23 mouse cellular contexts compared by ENCODE assay signal in genomic region chr6:127823718-127824117, GRCm38 (mm10). TPM values are rescaled to one million over a fixed set of nuclear protein-coding genes. Genes with fewer than 3 reads are reported as not detected.
DNase-seq lines count a peak whose midpoint lies in the region; ATAC-seq and TF ChIP-seq lines count a peak whose summit lies in the region.
"Had no signal": no experiment of that assay in that cellular context is flagged by ENCODE, and none has a peak within 500 bp of the region (broad histone marks: within the 10 kb centered on the region; RNA-seq: fewer than 3 reads in every experiment).

No protein-coding gene starts in this region.

- no peak for DNase-seq in urinary bladder, adult 2 months (ENCODE audit: low spot score)
- no peak for DNase-seq in embryo, embryonic 9.5 days (ENCODE audit: extremely low spot score)
- no peak for DNase-seq in thymus, adult 2 months
- DNase-seq: adrenal gland, postnatal 14 days; B cell, adult 2 months; cerebellum, adult 11-12 months; cerebellum, adult 9-10 months; cerebellum, postnatal 25 days; gastrocnemius, postnatal 25 days; heart, postnatal 4 days had no signal

- ATAC-seq in intestine, embryonic 16.5 days = 0 out of 2 replicates have a peak, but pooled peaks have one; percentile 23
- no peak for ATAC-seq in intestine, embryonic 15.5 days
- peak; percentile 65 for ATAC-seq in liver, embryonic 15.5 days (ENCODE audit: insufficient read depth)
- peak; percentile 25; the same call in 1 of the 2 replicates for ATAC-seq in stomach, embryonic 16.5 days (ENCODE audit: insufficient read depth, low FRiP score)
- ATAC-seq: CD4-positive, CD25-positive, alpha-beta regulatory T cell, adult 4 months; forebrain, embryonic 16.5 days; hindbrain, embryonic 16.5 days had no signal

- TF ChIP-seq CTCF in thymus, adult 2 months (IDR thresholded peaks at IDR 0.05; ENCODE audit: borderline replicate concordance, control insufficient read depth, extremely low read depth, insufficient read depth, low read length, poor library complexity) = no peak

- H3K4me3 ChIP-seq in intestine, embryonic 16.5 days (ENCODE audit: low read length) = no peak overlapping the region
- H3K4me3 ChIP-seq in intestine, embryonic 15.5 days (replicated peaks) = no peak overlapping the region
- H3K4me3 ChIP-seq in liver, embryonic 15.5 days (replicated peaks) = no peak overlapping the region
- no peak overlapping the region for H3K4me3 ChIP-seq in stomach, embryonic 16.5 days (replicated peaks; ENCODE audit: low read length)
- no peak overlapping the region for H3K4me3 ChIP-seq in thymus, adult 2 months (ENCODE audit: control insufficient read depth, insufficient read depth, low read length)
- H3K4me3 ChIP-seq: embryonic facial prominence, embryonic 13.5 days; forebrain, embryonic 12.5 days; heart, embryonic 13.5 days; hindbrain, embryonic 12.5 days had no signal

- no peaks in the 10 kb centered on the region for H3K4me1 ChIP-seq in intestine, embryonic 16.5 days (ENCODE audit: control insufficient read depth, insufficient read depth, low read length)
- no peaks in the 10 kb centered on the region for H3K4me1 ChIP-seq in intestine, embryonic 15.5 days (replicated peaks)
- H3K4me1 ChIP-seq in liver, embryonic 15.5 days (replicated peaks) = no peaks in the 10 kb centered on the region
- H3K4me1 ChIP-seq in stomach, embryonic 16.5 days (ENCODE audit: control insufficient read depth, insufficient read depth, low read length) = no peaks in the 10 kb centered on the region
- no peaks in the 10 kb centered on the region for H3K4me1 ChIP-seq in thymus, adult 2 months (replicated peaks; ENCODE audit: control insufficient read depth, insufficient read depth, low read length)
- H3K4me1 ChIP-seq: embryonic facial prominence, embryonic 13.5 days; heart, embryonic 13.5 days had no signal

- no peaks in the 10 kb centered on the region for H3K9me3 ChIP-seq in intestine, embryonic 16.5 days (ENCODE audit: control insufficient read depth, low read length)
- no peaks in the 10 kb centered on the region for H3K9me3 ChIP-seq in intestine, embryonic 15.5 days
- H3K9me3 ChIP-seq in liver, embryonic 15.5 days (replicated peaks) = no peaks in the 10 kb centered on the region
- H3K9me3 ChIP-seq in stomach, embryonic 16.5 days (replicated peaks; ENCODE audit: control insufficient read depth, low read length) = no peaks in the 10 kb centered on the region
- H3K9me3 ChIP-seq: embryonic facial prominence, embryonic 13.5 days; forebrain, embryonic 12.5 days; heart, embryonic 13.5 days; hindbrain, embryonic 12.5 days had no signal

- H3K27me3 ChIP-seq in intestine, embryonic 16.5 days (replicated peaks; ENCODE audit: control insufficient read depth, insufficient read depth, low read length) = no peaks in the 10 kb centered on the region
- H3K27me3 ChIP-seq in intestine, embryonic 15.5 days (replicated peaks) = no peaks in the 10 kb centered on the region
- H3K27me3 ChIP-seq in liver, embryonic 15.5 days = no peaks in the 10 kb centered on the region
- H3K27me3 ChIP-seq in stomach, embryonic 16.5 days (ENCODE audit: control insufficient read depth, insufficient read depth, low read length) = no peaks in the 10 kb centered on the region
- H3K27me3 ChIP-seq in thymus, adult 2 months (ENCODE audit: control insufficient read depth, insufficient read depth, low read length) = no peaks in the 10 kb centered on the region
- H3K27me3 ChIP-seq: embryonic facial prominence, embryonic 13.5 days; heart, embryonic 13.5 days; hindbrain, embryonic 12.5 days had no signal

- no peaks in the 10 kb centered on the region for H3K36me3 ChIP-seq in intestine, embryonic 16.5 days (ENCODE audit: control insufficient read depth, insufficient read depth, low read length)
- H3K36me3 ChIP-seq in intestine, embryonic 15.5 days = no peaks in the 10 kb centered on the region
- H3K36me3 ChIP-seq in liver, embryonic 15.5 days (replicated peaks) = no peaks in the 10 kb centered on the region
- H3K36me3 ChIP-seq in stomach, embryonic 16.5 days (ENCODE audit: control insufficient read depth, insufficient read depth, low read length) = no peaks in the 10 kb centered on the region
- no peaks in the 10 kb centered on the region for H3K36me3 ChIP-seq in thymus, adult 2 months (ENCODE audit: control insufficient read depth, insufficient read depth, low read length)
- H3K36me3 ChIP-seq: embryonic facial prominence, embryonic 13.5 days; forebrain, embryonic 12.5 days; G1E; heart, embryonic 13.5 days; hindbrain, embryonic 12.5 days had no signal

- H3K4me2 ChIP-seq in intestine, embryonic 16.5 days (ENCODE audit: low read depth, low read length) = no peak overlapping the region
- no peak overlapping the region for H3K4me2 ChIP-seq in intestine, embryonic 15.5 days (replicated peaks)
- no peak overlapping the region for H3K4me2 ChIP-seq in liver, embryonic 15.5 days
- H3K4me2 ChIP-seq in stomach, embryonic 16.5 days (ENCODE audit: low read depth, low read length) = no peak overlapping the region
- H3K4me2 ChIP-seq: embryonic facial prominence, embryonic 13.5 days; forebrain, embryonic 12.5 days; heart, embryonic 13.5 days; hindbrain, embryonic 12.5 days had no signal

- no peak overlapping the region for H3K27ac ChIP-seq in intestine, embryonic 16.5 days (ENCODE audit: low read length)
- no peak overlapping the region for H3K27ac ChIP-seq in intestine, embryonic 15.5 days
- H3K27ac ChIP-seq in liver, embryonic 15.5 days (replicated peaks) = no peak overlapping the region
- H3K27ac ChIP-seq in stomach, embryonic 16.5 days (ENCODE audit: low read length) = no peak overlapping the region
- H3K27ac ChIP-seq in thymus, adult 2 months (ENCODE audit: control insufficient read depth, insufficient read depth, low read length) = no peak overlapping the region
- H3K27ac ChIP-seq: embryonic facial prominence, embryonic 13.5 days; forebrain, embryonic 12.5 days; heart, embryonic 13.5 days; hindbrain, embryonic 12.5 days had no signal

- TF ChIP-seq POLR2A in thymus, adult 2 months (IDR thresholded peaks at IDR 0.05; ENCODE audit: control insufficient read depth, extremely low read depth, insufficient read depth, low read length, poor library complexity) = no peak

- H3K9ac ChIP-seq in intestine, embryonic 16.5 days (ENCODE audit: low read depth, low read length) = no peak overlapping the region
- H3K9ac ChIP-seq in intestine, embryonic 15.5 days = no peak overlapping the region
- H3K9ac ChIP-seq in liver, embryonic 15.5 days = no peak overlapping the region
- H3K9ac ChIP-seq in stomach, embryonic 16.5 days (ENCODE audit: low read length) = no peak overlapping the region
- H3K9ac ChIP-seq: embryonic facial prominence, embryonic 13.5 days; forebrain, embryonic 12.5 days; heart, embryonic 13.5 days; hindbrain, embryonic 12.5 days had no signal

- 46% methylated on average over 1 of the region's 1 CpGs for WGBS in intestine, embryonic 16.5 days
- WGBS in intestine, embryonic 15.5 days = 30% methylated on average over 1 of the region's 1 CpGs
- WGBS in liver, embryonic 15.5 days (ENCODE audit: insufficient replicate concordance) = 53% methylated on average over 1 of the region's 1 CpGs
- WGBS in stomach, embryonic 16.5 days = 14% methylated on average over 1 of the region's 1 CpGs
- WGBS in thymus, adult 2 months = 91% methylated on average over 1 of the region's 1 CpGs

RNA-seq across cellular contexts. Expression of gene Prmt8, which starts 54.4 kb away (rescaled TPM):
- polyA plus RNA-seq in intestine, embryonic 16.5 days (2015; fragmentation: Nextera tagmentation; extraction: Ambion mirVana) = not detected in 2 replicates
- polyA plus RNA-seq in intestine, embryonic 15.5 days (2015; fragmentation: Nextera tagmentation; extraction: Ambion mirVana) = 0.06 and 0.08 TPM in 2 replicates
- not detected in 2 replicates for polyA plus RNA-seq in liver, embryonic 15.5 days (2015; fragmentation: Nextera tagmentation; extraction: Ambion mirVana)
- polyA plus RNA-seq in stomach, embryonic 16.5 days (2015; fragmentation: Nextera tagmentation; extraction: Ambion mirVana) = 0.14 TPM in 1 of 2 replicates, not detected in the other
- 0.06 TPM in 1 of 2 replicates, not detected in the other for polyA plus RNA-seq in urinary bladder, adult 2 months (2012; rRNA removed)
- not detected in 2 replicates for polyA plus RNA-seq in thymus, adult 2 months (2012; rRNA removed)
- polyA plus RNA-seq: CD4-positive, CD25-positive, alpha-beta regulatory T cell, adult 4 months; G1E; heart, postnatal 0 days had no signal
